Mouse (Mus musculus) liver, embryonic 14.5 days (tissue): Measurements from ENCODE around the gene Katnb1. TPM values are rescaled to one million over a fixed set of nuclear protein-coding genes. Genes with fewer than 3 reads are reported as not detected.
A peak's percentile ranks its signal among the peaks of the same experiment; 100 is the strongest.

ENCODE experiments used
- ATAC-seq: fragments of 200-750 bp; cut with Nextera tagmentation; 2 replicates; pipeline ENCODE4 v1.8.0; 2017; ENCODE audit warnings: moderate number of reproducible peaks, mild to moderate bottlenecking, moderate library complexity; ENCODE audit not compliant: insufficient read depth
- DNase-seq, 3 experiments: peaks; one replicate each; pipeline ENCODE4 v3.0.0-alpha.2; 2012 to 2013; ENCODE audit warnings: low read depth in 3 of 3, low spot score in 3 of 3
- H3K27ac ChIP-seq: fragments of 300-500 bp; sonication (generic); 2 replicates; pipeline ENCODE4 v1.5.1; 2014; ENCODE audit warnings: moderate library complexity, mild to moderate bottlenecking, control low read depth, inconsistent platforms
- H3K27me3 ChIP-seq: fragments of 300-500 bp; sonication (generic); 2 replicates; pipeline ENCODE4 v1.6.1; 2014; ENCODE audit warnings: mild to moderate bottlenecking, low read length, moderate library complexity; ENCODE audit not compliant: control insufficient read depth, insufficient read depth
- H3K36me3 ChIP-seq: fragments of 300-500 bp; sonication (generic); replicated peaks from 2 replicates; pipeline ENCODE4 v1.6.1; 2014; ENCODE audit warnings: low read depth; ENCODE audit not compliant: control insufficient read depth, insufficient read depth
- H3K4me1 ChIP-seq, 2 experiments: fragments of 200-500 bp in 1 of 2; fragments of 300-500 bp in 1 of 2; sonication (generic) in 1 of 2; replicated peaks; 2 replicates each; pipeline ENCODE4 v1.6.1; 2012 to 2014; ENCODE audit warnings: antibody characterized with exemption in 1 of 2, inconsistent platforms in 1 of 2, low read length in 1 of 2; ENCODE audit not compliant: control insufficient read depth in 2 of 2, insufficient read depth in 2 of 2
- H3K4me2 ChIP-seq: fragments of 300-500 bp; sonication (generic); 2 replicates; pipeline ENCODE4 v1.6.1; 2014; ENCODE audit warnings: low read depth, mild to moderate bottlenecking, control low read depth, moderate library complexity
- H3K4me3 ChIP-seq, 2 experiments: fragments of 200-500 bp in 1 of 2; fragments of 300-500 bp in 1 of 2; sonication (generic) in 1 of 2; 2 replicates each; pipeline ENCODE4 v1.5.1; 2012 to 2014; ENCODE audit warnings: low read depth in 2 of 2, low read length in 2 of 2, mild to moderate bottlenecking in 2 of 2, control low read depth in 1 of 2, inconsistent platforms in 1 of 2, moderate library complexity in 1 of 2; ENCODE audit not compliant: insufficient read depth in 1 of 2
- H3K9ac ChIP-seq: fragments of 300-500 bp; sonication (generic); replicated peaks from 2 replicates; pipeline ENCODE4 v1.6.1; 2014; ENCODE audit warnings: mild to moderate bottlenecking, control low read depth, moderate library complexity
- H3K9me3 ChIP-seq: fragments of 300-500 bp; sonication (generic); 2 replicates; pipeline ENCODE4 v1.6.1; 2016; ENCODE audit warnings: low read length, mixed read lengths; ENCODE audit not compliant: control insufficient read depth
- CTCF ChIP-seq: IDR thresholded peaks from 2 replicates; pipeline ENCODE4 v1.5.1; 2016; ENCODE audit warnings: antibody characterized with exemption, low read depth, control low read depth
- EP300 ChIP-seq: IDR thresholded peaks from 2 replicates; pipeline ENCODE4 v1.6.1; 2016; ENCODE audit warnings: antibody characterized with exemption, low read depth
- WGBS: fragments of 180-500 bp; shearing (Covaris S2); extraction: QIAGEN DNeasy Blood & Tissue Kit; methylation state at CpG from one replicate; pipeline ENCODE4 v1.1.7; 2014; ENCODE audit not compliant: insufficient replicate concordance; 5-methylcytosine and 5-hydroxymethylcytosine counted together
- polyA plus RNA-seq, 2 experiments: library from polyadenylated mRNA; depleted of rRNA in 1 of 2; stranded (reverse) in 1 of 2; unstranded in 1 of 2; fragments of >200 nt; fragmentation: Nextera tagmentation in 1 of 2; extraction: Ambion mirVana in 1 of 2; gene quantifications; 2 replicates each; pipeline versions ENCODE4 v1.2.1 to v1.2.3; 2012 to 2014

Katnb1 gene
- polyA plus RNA-seq, 2 experiments: 8.0 to 8.4 TPM

DNA sequence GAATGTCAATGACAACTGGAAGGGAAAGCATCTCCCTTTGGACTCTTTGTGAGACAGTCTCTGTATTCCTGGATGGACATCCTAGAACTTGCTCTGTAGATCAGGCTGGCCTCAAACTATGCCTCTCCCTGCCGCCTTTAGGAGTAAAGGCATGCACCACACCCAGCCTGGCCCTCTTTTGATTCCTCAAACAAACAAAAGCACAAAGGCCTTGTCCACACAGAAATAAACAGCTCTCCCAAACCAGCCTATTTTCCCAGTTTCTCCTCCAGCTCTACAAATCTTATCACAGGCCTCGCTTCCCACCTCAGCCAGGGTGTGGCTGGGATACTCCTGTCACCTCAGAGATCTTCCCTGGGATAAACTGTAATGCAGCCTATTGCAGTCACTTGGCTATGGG lies 53.2 kb downstream of the Katnb1 start:
- H3K27ac ChIP-seq: no peak overlapping the region
- no peak overlapping the region for H3K4me3 ChIP-seq
- H3K36me3 ChIP-seq: no peaks in the 10 kb centered on the region
- TF ChIP-seq EP300: no peak
- TF ChIP-seq CTCF: no peak
- WGBS: 56% methylated on average over 2 of the region's 2 CpGs
- DNase-seq (no peak), ATAC-seq (no peak)
- no peaks in the 10 kb centered on the region for H3K9me3 ChIP-seq
- H3K9ac ChIP-seq: no peak overlapping the region
- H3K4me2 ChIP-seq: no peak overlapping the region
- H3K27me3 ChIP-seq: peaks cover 11% of the 10 kb centered on the region
- H3K4me1 ChIP-seq: peaks cover 0 to 3% of the 10 kb centered on the region in 2 experiments; a peak in 1 of 4 replicates

GRCm38 (mm10) chr8:95135242-95135641 lies 54.3 kb downstream of the Katnb1 start:
- H3K36me3 ChIP-seq: no peaks in the 10 kb centered on the region
- ATAC-seq (no peak), DNase-seq (no peak)
- H3K4me2 ChIP-seq: no peak overlapping the region
- TF ChIP-seq CTCF (peak; percentile 18; the same call in 1 of the 2 replicates), EP300 (no peak)
- no peak overlapping the region for H3K27ac ChIP-seq
- peaks cover 0 to 5% of the 10 kb centered on the region in 2 experiments; a peak in 1 of 4 replicates for H3K4me1 ChIP-seq
- no peaks in the 10 kb centered on the region for H3K9me3 ChIP-seq
- no peak overlapping the region for H3K4me3 ChIP-seq
- peaks cover 11% of the 10 kb centered on the region for H3K27me3 ChIP-seq
- H3K9ac ChIP-seq: no peak overlapping the region
- 28% methylated on average over 3 of the region's 3 CpGs for WGBS

DNA sequence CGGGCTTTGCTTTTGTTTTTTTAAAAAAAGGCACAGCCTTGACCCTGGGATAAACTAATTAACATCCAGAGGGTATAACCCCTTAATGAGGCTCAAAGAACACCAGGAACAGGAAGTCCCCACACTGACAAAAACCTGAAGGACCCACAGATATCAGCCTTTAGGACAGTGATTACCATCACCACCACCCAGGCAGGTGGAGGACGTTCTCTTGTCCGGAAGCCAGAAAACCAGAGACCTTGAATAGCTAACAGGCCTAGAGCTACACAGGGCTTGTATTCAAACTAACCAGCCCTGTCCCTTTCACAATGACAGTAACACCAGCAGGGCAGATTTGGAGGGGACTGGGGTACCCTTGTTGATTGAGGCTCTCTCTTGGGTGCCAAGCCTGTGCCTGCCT lies 55.2 kb downstream of the Katnb1 start:
- no peak overlapping the region for H3K9ac ChIP-seq
- no peak overlapping the region for H3K4me2 ChIP-seq
- H3K36me3 ChIP-seq: no peaks in the 10 kb centered on the region
- 40% methylated on average over 3 of the region's 3 CpGs for WGBS
- H3K9me3 ChIP-seq: no peaks in the 10 kb centered on the region
- no peak for TF ChIP-seq EP300
- no peak for TF ChIP-seq CTCF
- no peak overlapping the region for H3K4me3 ChIP-seq
- ATAC-seq (no peak), DNase-seq (no peak)
- H3K27me3 ChIP-seq: peaks cover 11% of the 10 kb centered on the region
- H3K27ac ChIP-seq: no peak overlapping the region
- peaks cover 0 to 8% of the 10 kb centered on the region in 2 experiments; a peak in 1 of 4 replicates for H3K4me1 ChIP-seq

GRCm38 (mm10) chr8:95137201-95137600 lies 56.2 kb downstream of the Katnb1 start:
- Histone ChIP-seq H3K27ac (no peak overlapping the region), H3K4me3 (peak overlapping the region; percentile 2 to 31; a peak in 3 of 4 replicates), H3K4me2 (peak overlapping the region; percentile 50), H3K9me3 (no peaks in the 10 kb centered on the region), H3K36me3 (no peaks in the 10 kb centered on the region), H3K9ac (no peak overlapping the region), H3K4me1 (peaks cover 0 to 12% of the 10 kb centered on the region in 2 experiments; a peak in 1 of 4 replicates), H3K27me3 (peaks cover 17% of the 10 kb centered on the region)
- 41% methylated on average over 12 of the region's 12 CpGs for WGBS
- ATAC-seq (no peak), DNase-seq (no peak)
- TF ChIP-seq CTCF: no peak
- TF ChIP-seq EP300: no peak

DNA sequence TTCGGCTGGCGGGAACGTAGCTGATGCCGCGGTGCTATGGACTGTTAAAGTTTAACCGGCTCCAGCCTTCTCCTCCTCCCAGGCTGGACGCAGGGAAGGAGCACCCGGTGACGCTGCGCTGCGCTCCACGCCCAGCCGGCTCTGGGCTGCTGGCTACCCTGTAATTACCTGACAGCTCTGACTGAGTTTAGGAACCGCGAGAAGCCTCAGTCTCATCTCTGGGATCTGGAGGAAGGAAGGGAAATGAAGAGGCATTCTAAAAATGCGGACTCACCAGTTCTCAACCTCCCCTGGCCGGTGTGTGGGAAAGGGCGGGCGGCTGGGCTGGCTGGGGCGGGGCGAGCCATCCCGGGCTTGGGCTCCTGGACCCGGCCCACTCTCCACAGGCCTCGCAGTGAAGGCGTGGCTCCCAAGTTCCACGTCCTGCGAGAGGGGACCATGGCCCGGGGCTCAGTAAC lies 56.7 kb downstream of the Katnb1 start:
- Histone ChIP-seq H3K9me3 (no peaks in the 10 kb centered on the region), H3K4me3 (peak overlapping the region; percentile 31 to 46), H3K4me1 (peaks cover 0 to 12% of the 10 kb centered on the region in 2 experiments; a peak in 1 of 4 replicates), H3K27ac (no peak overlapping the region), H3K36me3 (no peaks in the 10 kb centered on the region), H3K4me2 (peak overlapping the region; percentile 50), H3K9ac (no peak overlapping the region), H3K27me3 (peaks cover 21% of the 10 kb centered on the region)
- WGBS: 5% methylated on average over 27 of the region's 28 CpGs
- DNase-seq (no peak), ATAC-seq (peak; percentile 63)
- TF ChIP-seq EP300 (no peak), CTCF (no peak)
